Mouse (Mus musculus) ES-E14 (cell line): ENCODE measurements at regions not wholly inside any gene's neighbourhood (a gene's known extent, or its start where the extent isn't known, plus 50 kb on each side); places are given as distances from the start of the nearest gene placed in this dataset.

Experiments used
- DNase-seq: peaks from one replicate; pipeline ENCODE4 v3.0.0-alpha.2; 2013; ENCODE audit warnings: low read depth, low spot score
- H3K27ac ChIP-seq: 2 replicates; pipeline ENCODE4 v1.5.1; 2012; ENCODE audit warnings: low read depth, mild to moderate bottlenecking, low read length, moderate library complexity, mixed read lengths; ENCODE audit not compliant: poor library complexity, insufficient read depth, severe bottlenecking
- H3K36me3 ChIP-seq: 2 replicates; pipeline ENCODE4 v1.6.1; 2012; ENCODE audit warnings: mild to moderate bottlenecking, low read length, moderate library complexity, mixed read lengths; ENCODE audit not compliant: control insufficient read depth, poor library complexity, insufficient read depth, severe bottlenecking
- H3K4me1 ChIP-seq, 2 experiments: fragments of 150-350 bp in 1 of 2; sonication (generic) in 1 of 2; 2 replicates each; pipeline ENCODE4 v1.6.1; 2012; ENCODE audit warnings: low read length in 2 of 2, mild to moderate bottlenecking in 1 of 2, mixed read lengths in 1 of 2; ENCODE audit not compliant: control insufficient read depth in 2 of 2, insufficient read depth in 2 of 2, poor library complexity in 1 of 2
- H3K4me3 ChIP-seq, 2 experiments: fragments of 150-350 bp in 1 of 2; sonication (generic) in 1 of 2; 2 replicates each; pipeline ENCODE4 v1.5.1; 2012; ENCODE audit warnings: low read length in 2 of 2, low read depth in 1 of 2, mild to moderate bottlenecking in 1 of 2, mixed read lengths in 1 of 2; ENCODE audit not compliant: insufficient read depth in 1 of 2, poor library complexity in 1 of 2, severe bottlenecking in 1 of 2
- H3K9ac ChIP-seq: 2 replicates; pipeline ENCODE4 v1.6.1; 2012; ENCODE audit warnings: low read depth, mild to moderate bottlenecking, low read length, mixed read lengths; ENCODE audit not compliant: poor library complexity, insufficient read depth, severe bottlenecking
- H3K9me3 ChIP-seq: fragments of 150-350 bp; sonication (generic); 2 replicates; pipeline ENCODE4 v1.6.1; 2012; ENCODE audit warnings: low read depth, mild to moderate bottlenecking, low read length; ENCODE audit not compliant: control insufficient read depth, insufficient read depth
- CHD2 ChIP-seq: IDR thresholded peaks from 2 replicates; pipeline ENCODE4 v1.6.1; 2014; ENCODE audit warnings: mild to moderate bottlenecking, low read depth, low read length, inconsistent platforms
- HCFC1 ChIP-seq: IDR thresholded peaks from 2 replicates; pipeline ENCODE4 v1.6.1; 2012; ENCODE audit warnings: low read length, inconsistent platforms, borderline replicate concordance; ENCODE audit not compliant: insufficient read depth
- MAFK ChIP-seq: IDR thresholded peaks from 2 replicates; pipeline ENCODE4 v1.6.1; 2014; ENCODE audit warnings: mild to moderate bottlenecking, low read depth, low read length, inconsistent platforms; ENCODE audit not compliant: insufficient read depth
- ZC3H11A ChIP-seq: IDR thresholded peaks from 2 replicates; pipeline ENCODE4 v1.6.1; 2012; ENCODE audit warnings: low read depth, mild to moderate bottlenecking, inconsistent platforms, low read length, borderline replicate concordance
- ZNF384 ChIP-seq: IDR thresholded peaks from 2 replicates; pipeline ENCODE4 v1.6.1; 2012; ENCODE audit warnings: low read depth, low read length, inconsistent platforms
- in situ Hi-C, 2 experiments: fragments of 600-800 bp; cut with MboI; formaldehyde crosslinking; loops; one replicate each; pipeline ENCODE4 v1.15.1; 2025; ENCODE audit warnings: low sequenced_read_pairs in 2 of 2, inconsistent platforms in 1 of 2; ENCODE audit not compliant: unreplicated experiment in 2 of 2

DNA sequence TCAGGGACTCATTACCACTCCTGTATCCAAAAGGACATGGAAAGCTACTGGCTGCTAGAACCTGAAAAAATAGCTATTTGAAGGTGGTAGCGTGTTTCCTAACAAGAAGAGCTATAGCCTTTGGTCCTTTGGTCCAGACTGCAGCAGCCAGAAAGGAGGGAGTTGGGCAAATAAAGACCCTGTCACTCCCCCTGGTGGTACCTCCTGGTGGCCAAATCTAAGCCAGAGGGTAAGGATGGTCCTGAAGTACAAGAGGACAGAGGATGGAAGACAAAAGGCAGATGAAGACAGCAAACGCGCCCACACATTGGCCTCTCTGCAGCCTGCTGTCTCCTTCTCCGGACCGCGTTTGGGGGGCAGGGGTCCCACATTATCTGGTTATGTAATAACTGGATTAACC, 453.4 kb downstream of the Prss52 start:
- Histone ChIP-seq H3K36me3 (no peaks in the 10 kb centered on the region), H3K27ac (no peak overlapping the region), H3K9me3 (no peaks in the 10 kb centered on the region), H3K9ac (no peak overlapping the region), H3K4me1 (no peaks in the 10 kb centered on the region), H3K4me3 (no peak overlapping the region)
- no peak for DNase-seq
- no peak for TF ChIP-seq HCFC1
- TF ChIP-seq CHD2, result no peak
- no peak for TF ChIP-seq ZC3H11A
- no peak for TF ChIP-seq MAFK
- no peak for TF ChIP-seq ZNF384
- in situ Hi-C loops, result no loop called here

GRCm38 (mm10) chr14:64568689-64569088, 464.6 kb downstream of the Prss52 start:
- Histone ChIP-seq H3K27ac (no peak overlapping the region), H3K4me3 (no peak overlapping the region), H3K9me3 (no peaks in the 10 kb centered on the region), H3K4me1 (no peaks in the 10 kb centered on the region), H3K9ac (no peak overlapping the region), H3K36me3 (no peaks in the 10 kb centered on the region)
- TF ChIP-seq CHD2 (no peak), ZNF384 (no peak), MAFK (no peak), ZC3H11A (no peak), HCFC1 (no peak)
- no peak for DNase-seq
- in situ Hi-C loops, result no loop called here

DNA sequence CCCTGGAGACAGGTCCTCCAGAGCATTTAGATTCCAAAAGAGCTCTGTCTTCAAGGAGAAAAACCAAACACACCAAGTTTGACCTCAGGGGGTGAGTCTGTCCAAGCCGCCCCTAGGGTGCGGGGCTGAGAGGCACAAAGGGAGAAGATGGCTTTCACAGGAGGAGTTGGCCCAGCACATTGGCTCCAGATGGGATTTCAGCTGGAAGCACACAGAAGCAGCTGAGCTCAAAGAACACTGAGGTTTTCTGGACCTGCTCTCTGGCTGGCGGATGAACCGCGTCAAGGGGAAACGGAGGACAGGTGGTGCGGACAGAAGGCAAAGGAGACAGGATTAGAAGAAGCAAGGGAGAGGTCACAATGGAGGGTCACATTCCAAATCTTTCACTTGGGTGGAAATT, 466.9 kb downstream of the Prss52 start:
- Histone ChIP-seq H3K36me3 (no peaks in the 10 kb centered on the region), H3K4me3 (no peak overlapping the region), H3K27ac (no peak overlapping the region), H3K9me3 (no peaks in the 10 kb centered on the region), H3K9ac (no peak overlapping the region), H3K4me1 (no peaks in the 10 kb centered on the region)
- in situ Hi-C loops, result no loop called here
- no peak for TF ChIP-seq ZC3H11A
- TF ChIP-seq ZNF384, result no peak
- no peak for TF ChIP-seq CHD2
- no peak for TF ChIP-seq HCFC1
- no peak for TF ChIP-seq MAFK
- DNase-seq, result no peak

DNA sequence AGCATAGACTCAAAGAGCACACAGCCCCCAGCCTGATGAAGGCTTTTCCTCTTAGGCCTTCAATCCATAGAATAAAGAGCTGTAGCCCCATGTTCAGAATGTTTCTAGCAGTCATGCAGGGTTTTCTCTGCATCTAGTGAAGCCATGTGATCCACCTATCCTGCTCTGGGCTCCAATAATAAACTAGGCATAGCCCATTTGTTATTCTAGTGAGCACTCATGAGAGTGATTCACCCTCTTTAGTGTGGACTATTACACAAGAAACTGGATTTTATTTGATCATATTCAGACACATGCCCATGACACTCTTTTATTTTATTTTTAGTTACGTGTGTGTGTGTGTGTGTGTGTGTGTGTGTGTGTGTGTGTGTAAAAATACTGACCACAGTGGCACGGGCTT, 468.7 kb downstream of the Prss52 start:
- H3K4me3 ChIP-seq, result no peak overlapping the region
- DNase-seq, result no peak
- H3K27ac ChIP-seq, result no peak overlapping the region
- in situ Hi-C loops, result no loop called here
- H3K4me1 ChIP-seq, result no peaks in the 10 kb centered on the region
- H3K36me3 ChIP-seq, result no peaks in the 10 kb centered on the region
- no peak overlapping the region for H3K9ac ChIP-seq
- no peaks in the 10 kb centered on the region for H3K9me3 ChIP-seq
- TF ChIP-seq ZNF384, result no peak
- TF ChIP-seq ZC3H11A, result no peak
- TF ChIP-seq CHD2, result no peak
- TF ChIP-seq MAFK, result no peak
- TF ChIP-seq HCFC1, result no peak

- Histone ChIP-seq H3K4me3 (no peak overlapping the region), H3K27ac (no peak overlapping the region), H3K36me3 (no peaks in the 10 kb centered on the region), H3K4me1 (no peaks in the 10 kb centered on the region), H3K9me3 (no peaks in the 10 kb centered on the region), H3K9ac (no peak overlapping the region)
- TF ChIP-seq HCFC1 (no peak), CHD2 (no peak), ZC3H11A (no peak), MAFK (no peak)
- in situ Hi-C loops, result no loop called here
- no peak for DNase-seq
These were observed 469.7 kb downstream of the Prss52 start for GRCm38 (mm10) chr14:64573773-64574172.
